Mouse (Mus musculus) cortical plate, adult 2 months (tissue): ENCODE data around the gene Flrt2. TPM values are rescaled to one million over a fixed set of nuclear protein-coding genes. Genes with fewer than 3 reads are reported as not detected.
"Not testable (repeated sequence)": the region's sequence is repeated elsewhere in the genome, so short reads cannot be mapped to it uniquely, and the experiment has no call there.

Experiments used
- H3K27ac ChIP-seq: fragments of 200-500 bp; 2 replicates; pipeline ENCODE4 v1.5.1; 2012; ENCODE audit warnings: low read length, control low read depth, inconsistent platforms; ENCODE audit not compliant: insufficient read depth
- H3K4me1 ChIP-seq: fragments of 200-500 bp; 2 replicates; pipeline ENCODE4 v1.6.1; 2011; ENCODE audit warnings: low read length; ENCODE audit not compliant: control insufficient read depth, insufficient read depth
- H3K4me3 ChIP-seq: fragments of 200-500 bp; 2 replicates; pipeline ENCODE4 v1.5.1; 2011; ENCODE audit warnings: mild to moderate bottlenecking, low read length, control low read depth; ENCODE audit not compliant: insufficient read depth
- CTCF ChIP-seq: fragments of 200-500 bp; IDR thresholded peaks from 2 replicates; pipeline ENCODE4 v1.5.1; 2011; ENCODE audit warnings: mild to moderate bottlenecking, control low read depth, low read length; ENCODE audit not compliant: insufficient read depth; ENCODE audit errors: extremely low read depth
- POLR2A ChIP-seq: fragments of 200-500 bp; IDR thresholded peaks from 2 replicates; pipeline ENCODE4 v1.6.1; 2011; ENCODE audit warnings: mild to moderate bottlenecking, low read length, control low read depth; ENCODE audit not compliant: insufficient read depth; ENCODE audit errors: extremely low read depth
- polyA plus RNA-seq: library from polyadenylated mRNA; depleted of rRNA; stranded (reverse); fragments of >200 nt; gene quantifications from 2 replicates; pipeline ENCODE4 v1.2.3, GENCODE M21; 2012; rRNA removed

The Flrt2 gene
- polyA plus RNA-seq = 23.8 and 26.1 TPM in 2 replicates

- TF ChIP-seq CTCF = no peak
- TF ChIP-seq POLR2A = peak; percentile 94
- Histone ChIP-seq H3K27ac (peak within 1 kb of the TSS; percentile 97), H3K4me1 (peaks cover 1% of the 10 kb centered on the region; the same call in 1 of the 2 replicates), H3K4me3 (peak within 1 kb of the TSS; percentile 96)
These were observed at the start of gene Flrt2 for GRCm38 (mm10) chr12:95691961-95692767. Flrt2 (plus strand) TSS chr12:95692226.

GRCm38 (mm10) chr12:95642226-95642625 is 49.8 kb upstream of the Flrt2 start:
- TF ChIP-seq POLR2A (no peak), CTCF (no peak)
- no peak overlapping the region for H3K4me3 ChIP-seq
- H3K27ac ChIP-seq = no peak overlapping the region
- H3K4me1 ChIP-seq = no peaks in the 10 kb centered on the region

- H3K27ac ChIP-seq, H3K4me3 ChIP-seq, H3K4me1 ChIP-seq: not testable (repeated sequence)
These were observed 44.8 kb upstream of the Flrt2 start for GRCm38 (mm10) chr12:95647179-95647578.

GRCm38 (mm10) chr12:95652172-95653156 is 39.6 kb upstream of the Flrt2 start:
- TF ChIP-seq POLR2A (no peak), CTCF (no peak)
- no peak overlapping the region for H3K4me3 ChIP-seq
- H3K4me1 ChIP-seq = no peaks in the 10 kb centered on the region
- no peak overlapping the region for H3K27ac ChIP-seq

- TF ChIP-seq POLR2A = no peak
- TF ChIP-seq CTCF = no peak
- Histone ChIP-seq H3K4me3 (no peak overlapping the region), H3K4me1 (no peaks in the 10 kb centered on the region), H3K27ac (no peak overlapping the region)
These were observed 35.4 kb upstream of the Flrt2 start for GRCm38 (mm10) chr12:95656594-95656993.

- no peak for TF ChIP-seq POLR2A
- no peak for TF ChIP-seq CTCF
- H3K4me3 ChIP-seq = no peak overlapping the region
- no peaks in the 10 kb centered on the region for H3K4me1 ChIP-seq
- no peak overlapping the region for H3K27ac ChIP-seq
These were observed 24.7 kb upstream of the Flrt2 start for GRCm38 (mm10) chr12:95667296-95667695.

GRCm38 (mm10) chr12:95675711-95676110 is 16.3 kb upstream of the Flrt2 start:
- H3K4me1 ChIP-seq = no peaks in the 10 kb centered on the region
- no peak overlapping the region for H3K27ac ChIP-seq
- TF ChIP-seq POLR2A = no peak
- TF ChIP-seq CTCF = no peak
- no peak overlapping the region for H3K4me3 ChIP-seq

- Histone ChIP-seq H3K27ac (no peak overlapping the region), H3K4me3 (peak overlapping the region; percentile 9; the same call in 1 of the 2 replicates), H3K4me1 (peaks cover 1% of the 10 kb centered on the region; the same call in 1 of the 2 replicates)
- TF ChIP-seq CTCF = peak; percentile 64
- no peak for TF ChIP-seq POLR2A
These were observed 1.2 kb upstream of the Flrt2 start for GRCm38 (mm10) chr12:95690819-95691218.

- H3K4me3 ChIP-seq = peak overlapping the region; percentile 96
- peaks cover 1% of the 10 kb centered on the region; the same call in 1 of the 2 replicates for H3K4me1 ChIP-seq
- peak overlapping the region; percentile 97 for H3K27ac ChIP-seq
These were observed 1.1 kb downstream of the Flrt2 start for GRCm38 (mm10) chr12:95692948-95693650.

More at GRCm38 (mm10) chr12:95692948-95693650, 1.1 kb downstream of the Flrt2 start:
- TF ChIP-seq CTCF (no peak), POLR2A (no peak)
